Mouse (Mus musculus): Measurements from ENCODE around the gene Lhb. TPM values are rescaled to one million over a fixed set of nuclear protein-coding genes. Genes with fewer than 3 reads are reported as not detected.

The Lhb gene
- polyA plus RNA-seq, 1 experiment: not detected

DNA sequence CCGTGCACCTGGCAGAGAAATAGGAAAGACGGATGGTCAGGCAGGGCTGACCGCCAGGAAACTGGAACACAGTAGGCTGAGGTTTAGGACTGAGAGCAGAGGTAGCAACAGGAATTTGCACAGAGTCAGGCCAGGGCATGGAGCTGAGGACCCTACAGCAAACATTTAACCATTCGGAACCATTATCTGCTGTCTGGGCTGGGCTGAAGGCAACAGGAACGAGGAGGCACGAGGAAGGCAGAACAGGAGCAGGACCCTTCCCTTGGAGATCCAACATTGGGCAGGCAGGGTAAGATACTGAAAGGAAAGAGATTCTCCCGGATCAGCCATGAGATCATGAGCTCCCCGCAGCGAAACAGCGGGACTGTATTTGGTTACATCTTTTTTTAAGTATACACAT, 12.8 kb upstream of the Lhb start:
- H3K27me3 ChIP-seq (ENCODE audit: control insufficient read depth, insufficient read depth, low read length): peaks cover 12% of the 10 kb centered on the region
- TF ChIP-seq CTCF (IDR thresholded peaks at IDR 0.05; ENCODE audit: extremely low read depth, insufficient read depth, insufficient read length, insufficient replicate concordance) (no peak), POLR2A (IDR thresholded peaks at IDR 0.05; ENCODE audit: low read depth, low read length) (no peak)
- H3K4me3 ChIP-seq (ENCODE audit: extremely low read depth, insufficient read depth, insufficient read length): no peak overlapping the region
- peaks cover 5% of the 10 kb centered on the region; the same call in 1 of the 2 replicates for H3K4me1 ChIP-seq (ENCODE audit: control insufficient read depth, insufficient read depth, insufficient read length)
- H3K27ac ChIP-seq (ENCODE audit: insufficient read depth, low read length): no peak overlapping the region
- 78% methylated on average over 10 of the region's 10 CpGs for WGBS
- no peaks in the 10 kb centered on the region for H3K36me3 ChIP-seq (ENCODE audit: control insufficient read depth, insufficient read depth, low read length)
- no peak for DNase-seq (ENCODE audit: low read depth in 1 of 2, low spot score in 2 of 2)

DNA sequence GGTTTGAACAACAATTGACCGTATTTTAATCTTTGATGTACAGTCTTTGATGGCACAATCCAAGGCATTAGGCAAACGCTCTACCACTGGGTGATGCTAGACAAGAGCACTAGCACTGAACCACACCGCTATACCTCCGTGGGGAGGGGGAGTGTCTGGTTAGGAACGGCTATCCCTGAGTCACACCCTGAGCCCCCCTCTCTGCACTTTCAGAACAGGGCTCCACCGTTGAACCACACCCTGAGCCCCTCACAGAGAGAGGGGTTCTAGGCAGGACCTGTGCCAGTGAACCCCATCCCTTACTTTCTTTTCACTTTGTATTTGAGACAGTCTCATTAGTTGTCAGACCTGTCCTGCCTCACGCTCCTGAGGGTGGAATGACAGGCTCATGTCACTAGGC, 12.3 kb upstream of the Lhb start:
- H3K36me3 ChIP-seq (ENCODE audit: control insufficient read depth, insufficient read depth, low read length): no peaks in the 10 kb centered on the region
- H3K4me3 ChIP-seq (ENCODE audit: extremely low read depth, insufficient read depth, insufficient read length): no peak overlapping the region
- DNase-seq (ENCODE audit: low read depth in 1 of 2, low spot score in 2 of 2): no peak
- WGBS: 75% methylated on average over 7 of the region's 7 CpGs
- H3K27me3 ChIP-seq (ENCODE audit: control insufficient read depth, insufficient read depth, low read length): peaks cover 13% of the 10 kb centered on the region
- no peak overlapping the region for H3K27ac ChIP-seq (ENCODE audit: insufficient read depth, low read length)
- peaks cover 6% of the 10 kb centered on the region; the same call in 1 of the 2 replicates for H3K4me1 ChIP-seq (ENCODE audit: control insufficient read depth, insufficient read depth, insufficient read length)
- TF ChIP-seq POLR2A (IDR thresholded peaks at IDR 0.05; ENCODE audit: low read depth, low read length) (no peak), CTCF (IDR thresholded peaks at IDR 0.05; ENCODE audit: extremely low read depth, insufficient read depth, insufficient read length, insufficient replicate concordance) (no peak)

GRCm38 (mm10) chr7:45408949-45409348, 11.7 kb upstream of the Lhb start:
- Histone ChIP-seq H3K4me3 (ENCODE audit: extremely low read depth, insufficient read depth, insufficient read length) (no peak overlapping the region), H3K27me3 (ENCODE audit: control insufficient read depth, insufficient read depth, low read length) (peaks cover 17% of the 10 kb centered on the region), H3K27ac (ENCODE audit: insufficient read depth, low read length) (no peak overlapping the region), H3K36me3 (ENCODE audit: control insufficient read depth, insufficient read depth, low read length) (no peaks in the 10 kb centered on the region), H3K4me1 (ENCODE audit: control insufficient read depth, insufficient read depth, insufficient read length) (peaks cover 9% of the 10 kb centered on the region)
- 89% methylated on average over 17 of the region's 17 CpGs for WGBS
- no peak for DNase-seq (ENCODE audit: low read depth in 1 of 2, low spot score in 2 of 2)
- TF ChIP-seq CTCF (IDR thresholded peaks at IDR 0.05; ENCODE audit: extremely low read depth, insufficient read depth, insufficient read length, insufficient replicate concordance): no peak
- no peak for TF ChIP-seq POLR2A (IDR thresholded peaks at IDR 0.05; ENCODE audit: low read depth, low read length)

DNA sequence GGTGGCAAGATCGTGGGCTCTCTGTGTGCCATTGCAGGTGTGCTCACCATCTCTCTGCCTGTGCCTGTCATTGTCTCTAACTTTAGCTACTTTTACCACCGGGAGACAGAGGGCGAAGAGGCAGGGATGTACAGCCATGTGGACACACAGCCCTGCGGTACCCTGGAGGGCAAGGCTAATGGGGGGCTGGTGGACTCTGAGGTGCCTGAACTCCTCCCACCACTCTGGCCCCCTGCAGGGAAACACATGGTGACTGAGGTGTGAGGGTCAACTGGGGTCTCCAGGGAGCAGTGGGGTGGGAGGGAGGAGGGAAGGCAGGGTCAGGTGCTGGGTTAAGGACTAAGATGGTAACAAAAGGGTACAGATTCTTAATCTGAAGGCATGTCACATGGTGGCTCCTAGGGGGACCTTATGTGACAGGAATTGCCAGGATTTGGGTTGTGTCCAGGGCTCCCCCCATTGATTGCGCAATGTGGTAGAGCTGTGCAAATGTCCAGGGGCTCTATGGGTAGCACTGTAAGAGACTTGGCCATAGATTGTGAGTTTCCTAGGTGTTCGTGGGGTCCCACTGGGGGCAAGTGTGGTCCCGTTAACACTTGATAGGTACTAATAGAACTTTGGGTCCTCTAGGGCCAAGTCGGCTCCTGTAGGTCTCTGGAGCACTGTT, 11.0 kb upstream of the Lhb start:
- H3K4me3 ChIP-seq (ENCODE audit: extremely low read depth, insufficient read depth, insufficient read length): no peak overlapping the region
- H3K4me1 ChIP-seq (ENCODE audit: control insufficient read depth, insufficient read depth, insufficient read length): peaks cover 9% of the 10 kb centered on the region
- no peak for TF ChIP-seq POLR2A (IDR thresholded peaks at IDR 0.05; ENCODE audit: low read depth, low read length)
- TF ChIP-seq CTCF (IDR thresholded peaks at IDR 0.05; ENCODE audit: extremely low read depth, insufficient read depth, insufficient read length, insufficient replicate concordance): no peak
- DNase-seq (ENCODE audit: low read depth in 1 of 2, low spot score in 2 of 2): no peak
- H3K36me3 ChIP-seq (ENCODE audit: control insufficient read depth, insufficient read depth, low read length): no peaks in the 10 kb centered on the region
- 91% methylated on average over 8 of the region's 8 CpGs for WGBS
- H3K27me3 ChIP-seq (ENCODE audit: control insufficient read depth, insufficient read depth, low read length): peaks cover 22% of the 10 kb centered on the region
- H3K27ac ChIP-seq (ENCODE audit: insufficient read depth, low read length): no peak overlapping the region

DNA sequence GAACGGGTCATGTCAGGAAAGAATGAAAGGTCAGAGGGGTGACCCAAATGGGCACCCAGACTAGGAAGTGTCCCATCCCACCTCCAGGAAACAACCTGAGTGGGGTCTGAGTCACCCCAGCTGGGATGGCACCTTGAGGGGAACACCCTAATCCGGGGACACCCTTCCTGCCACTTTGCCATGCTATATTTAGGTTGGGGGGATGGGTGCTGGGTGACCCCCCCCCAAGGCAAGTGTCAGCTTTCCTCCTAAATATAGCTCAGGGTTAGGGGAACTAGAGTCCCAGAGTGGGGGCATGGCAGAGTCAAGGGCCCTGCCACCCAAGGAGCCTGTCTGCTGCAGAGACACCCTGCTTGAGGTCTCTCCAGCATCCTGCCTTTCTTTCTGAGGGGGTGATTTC, 8.2 kb upstream of the Lhb start:
- Histone ChIP-seq H3K27me3 (ENCODE audit: control insufficient read depth, insufficient read depth, low read length) (peaks cover 25% of the 10 kb centered on the region), H3K36me3 (ENCODE audit: control insufficient read depth, insufficient read depth, low read length) (no peaks in the 10 kb centered on the region), H3K4me1 (ENCODE audit: control insufficient read depth, insufficient read depth, insufficient read length) (peaks cover 9% of the 10 kb centered on the region), H3K27ac (ENCODE audit: insufficient read depth, low read length) (no peak overlapping the region), H3K4me3 (ENCODE audit: extremely low read depth, insufficient read depth, insufficient read length) (no peak overlapping the region)
- WGBS: 65% methylated on average over 2 of the region's 2 CpGs
- DNase-seq (ENCODE audit: low read depth in 1 of 2, low spot score in 2 of 2): no peak
- TF ChIP-seq CTCF (IDR thresholded peaks at IDR 0.05; ENCODE audit: extremely low read depth, insufficient read depth, insufficient read length, insufficient replicate concordance): no peak
- TF ChIP-seq POLR2A (IDR thresholded peaks at IDR 0.05; ENCODE audit: low read depth, low read length): no peak

DNA sequence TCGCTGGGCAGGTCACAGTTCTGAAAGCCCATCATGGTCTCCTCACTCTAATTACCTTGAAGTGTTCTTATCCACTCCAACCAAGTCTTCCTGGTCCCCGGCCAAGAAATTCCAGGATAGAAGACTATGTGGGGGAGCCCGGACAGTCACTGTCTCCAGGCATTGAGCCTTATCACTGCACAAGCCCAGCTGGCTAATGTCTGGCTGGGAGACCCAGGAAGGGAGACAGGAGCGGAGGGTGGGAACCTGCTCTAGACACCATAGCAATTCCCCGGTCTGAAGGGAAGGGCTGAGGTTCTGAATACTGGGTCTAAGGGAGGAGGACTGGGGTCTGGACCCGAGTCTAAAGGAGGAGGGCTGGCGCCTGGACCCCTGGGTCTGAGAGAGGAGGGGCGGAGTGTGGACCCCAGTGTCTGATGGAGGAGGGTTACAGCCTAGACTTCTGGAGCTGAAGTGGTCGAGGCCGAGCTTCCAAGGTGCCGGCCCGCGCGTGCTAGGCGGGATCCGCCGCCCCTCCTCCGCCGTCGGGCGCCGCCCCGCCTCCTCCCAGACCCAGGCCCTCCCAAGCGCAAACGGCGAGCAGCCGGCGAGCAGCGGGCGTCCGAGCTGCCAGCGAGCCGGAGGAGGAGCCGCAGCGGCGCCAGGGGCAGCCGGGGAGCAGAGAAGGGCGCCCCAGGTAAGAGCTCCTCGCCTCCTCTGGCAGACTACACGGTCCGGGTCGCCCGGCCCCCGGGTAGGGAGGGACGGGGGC, 7.3 kb upstream of the Lhb start, which contains the start of gene Ntf5:
TSS of gene Ntf5 (plus strand) at position 583 of the 751 bp plus-strand sequence.
- H3K27ac ChIP-seq (ENCODE audit: insufficient read depth, low read length): no peak within 1 kb of the TSS
- H3K4me3 ChIP-seq (ENCODE audit: extremely low read depth, insufficient read depth, insufficient read length): peak within 1 kb of the TSS; percentile 15; the same call in 1 of the 2 replicates
- no peak for DNase-seq (ENCODE audit: low read depth in 1 of 2, low spot score in 2 of 2)
- H3K4me1 ChIP-seq (ENCODE audit: control insufficient read depth, insufficient read depth, insufficient read length): peaks cover 9% of the 10 kb centered on the region
- 8% methylated on average over 44 of the region's 45 CpGs for WGBS
- TF ChIP-seq CTCF (IDR thresholded peaks at IDR 0.05; ENCODE audit: extremely low read depth, insufficient read depth, insufficient read length, insufficient replicate concordance) (no peak), POLR2A (IDR thresholded peaks at IDR 0.05; ENCODE audit: low read depth, low read length) (no peak)
- H3K27me3 ChIP-seq (ENCODE audit: control insufficient read depth, insufficient read depth, low read length): peaks cover 28% of the 10 kb centered on the region
- H3K36me3 ChIP-seq (ENCODE audit: control insufficient read depth, insufficient read depth, low read length): no peaks in the 10 kb centered on the region
